Mouse (Mus musculus) skeletal muscle tissue, postnatal 0 days (tissue): Measurements from ENCODE around the gene Smim5. TPM values are rescaled to one million over a fixed set of nuclear protein-coding genes. Genes with fewer than 3 reads are reported as not detected.

Experiments used
- polyA plus RNA-seq: library from polyadenylated mRNA; unstranded; fragments of >200 nt; fragmentation: Nextera tagmentation; extraction: Ambion mirVana; gene quantifications from 2 replicates; pipeline ENCODE4 v1.2.1, GENCODE M21; 2015

Gene Smim5
- polyA plus RNA-seq = 35.1 and 36.7 TPM in 2 replicates

GRCm38 (mm10) chr11:115899486-115900266, at the start of gene Smim5:
Smim5 (plus strand) TSS chr11:115899966.

GRCm38 (mm10) chr11:115858354-115858753, 41.4 kb upstream of the Smim5 start, which contains the start of gene Myo15b:
Myo15b (plus strand) TSS chr11:115858406.

GRCm38 (mm10) chr11:115911632-115912376, 12.0 kb downstream of the Smim5 start, which contains the start of gene Smim6:
Smim6 (plus strand) TSS chr11:115912017.

GRCm38 (mm10) chr11:115933108-115933746, 33.5 kb downstream of the Smim5 start, which contains the start of the genes Sap30bp and Recql5:
Sap30bp (plus strand) TSS chr11:115933282.
Recql5 (minus strand) TSS chr11:115933477.

Other genes starting within 250 kb of the Smim5 start
- 83.7 and 94.0 TPM in 2 replicates for gene Grb2, start 191.4 kb upstream of the Smim5 start, polyA plus RNA-seq
- gene Tmem94, start 134.5 kb upstream of the Smim5 start, polyA plus RNA-seq = 13.5 and 14.3 TPM in 2 replicates
- gene Caskin2, start 86.3 kb upstream of the Smim5 start, polyA plus RNA-seq = 7.4 and 7.9 TPM in 2 replicates
- gene Tsen54, start 85.2 kb upstream of the Smim5 start, polyA plus RNA-seq = 18.6 and 21.4 TPM in 2 replicates
- gene Llgl2, start 75.9 kb upstream of the Smim5 start, polyA plus RNA-seq = 13.0 and 14.3 TPM in 2 replicates
- gene Myo15b, start 41.6 kb upstream of the Smim5 start, polyA plus RNA-seq = 0.19 and 0.31 TPM in 2 replicates
- 0.64 and 0.80 TPM in 2 replicates for gene Smim6, start 12.1 kb downstream of the Smim5 start, polyA plus RNA-seq
- 20.3 and 23.4 TPM in 2 replicates for gene Sap30bp, start 33.3 kb downstream of the Smim5 start, polyA plus RNA-seq
- 5.2 and 5.6 TPM in 2 replicates for gene Recql5, start 33.5 kb downstream of the Smim5 start, polyA plus RNA-seq
- gene Itgb4, start 74.7 kb downstream of the Smim5 start, polyA plus RNA-seq = 1.6 and 2.1 TPM in 2 replicates
- 51.1 and 63.1 TPM in 2 replicates for gene Galk1, start 112.8 kb downstream of the Smim5 start, polyA plus RNA-seq
- gene H3f3b, start 128.0 kb downstream of the Smim5 start, polyA plus RNA-seq = 498 and 591 TPM in 2 replicates
- gene Unk, start 130.4 kb downstream of the Smim5 start, polyA plus RNA-seq = 10.3 and 10.8 TPM in 2 replicates
- 1.6 and 2.0 TPM in 2 replicates for gene Unc13d, start 178.0 kb downstream of the Smim5 start, polyA plus RNA-seq
- 72.0 and 74.4 TPM in 2 replicates for gene Wbp2, start 187.0 kb downstream of the Smim5 start, polyA plus RNA-seq
- 29.1 and 38.2 TPM in 2 replicates for gene Trim47, start 227.2 kb downstream of the Smim5 start, polyA plus RNA-seq
- 2.2 and 2.3 TPM in 2 replicates for gene Trim65, start 231.2 kb downstream of the Smim5 start, polyA plus RNA-seq
- 78.7 and 82.2 TPM in 2 replicates for gene Mrpl38, start 238.9 kb downstream of the Smim5 start, polyA plus RNA-seq